Mouse (Mus musculus): ENCODE measurements around the gene 3110021N24Rik. TPM values are rescaled to one million over a fixed set of nuclear protein-coding genes. Genes with fewer than 3 reads are reported as not detected.
"Not testable (repeated sequence)": the region's sequence is repeated elsewhere in the genome, so short reads cannot be mapped to it uniquely, and the experiment has no call there.

3110021N24Rik gene
- total RNA-seq (2014; rRNA removed; ENCODE audit: low replicate concordance) (not detected in 2 replicates), polyA plus RNA-seq (2015; fragmentation: Nextera tagmentation; extraction: Ambion mirVana) (1.6 and 1.9 TPM in 2 replicates)

DNA sequence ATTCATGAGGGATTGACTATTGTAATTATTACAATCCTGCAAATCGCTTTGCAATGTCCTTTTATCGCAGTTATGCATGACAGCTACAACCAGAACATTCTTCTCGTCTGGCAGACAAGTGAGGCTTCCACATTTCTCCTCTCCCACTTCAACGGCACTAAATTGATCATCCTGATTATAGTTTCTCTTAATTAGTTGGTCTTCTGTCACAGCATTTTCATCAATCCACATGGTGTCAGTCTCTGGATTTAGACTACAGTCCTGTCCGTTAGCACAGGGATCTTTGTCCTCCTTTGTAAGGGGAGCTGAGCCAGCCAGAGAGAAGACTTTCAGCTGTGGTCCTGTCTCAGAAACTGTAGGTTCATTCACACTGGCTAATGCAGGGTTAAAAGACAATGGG is at the start of gene 3110021N24Rik:
3110021N24Rik (plus strand) TSS at position 301 of the 400 bp plus-strand sequence.
- no peak for ATAC-seq (ENCODE audit: insufficient read depth, low read depth)
- H3K36me3 ChIP-seq (replicated peaks; ENCODE audit: control insufficient read depth, insufficient read depth, low read length) = peaks cover 16% of the 10 kb centered on the region
- H3K9me3 ChIP-seq (replicated peaks; ENCODE audit: control insufficient read depth, low read length) = no peaks in the 10 kb centered on the region
- H3K9ac ChIP-seq (replicated peaks; ENCODE audit: low read depth, low read length) = no peak within 1 kb of the TSS
- H3K4me3 ChIP-seq (ENCODE audit: low read depth, low read length) = no peak within 1 kb of the TSS
- 80% methylated on average over 5 of the region's 5 CpGs for WGBS
- H3K4me1 ChIP-seq (ENCODE audit: control insufficient read depth, insufficient read depth) = 0 out of 2 replicates have a peak, but pooled peaks cover 4% of the 10 kb centered on the region
- DNase-seq (ENCODE audit: low spot score) = no peak
- no peak for TF ChIP-seq CTCF (IDR thresholded peaks at IDR 0.05; ENCODE audit: low read depth)
- TF ChIP-seq EP300 (IDR thresholded peaks at IDR 0.05; ENCODE audit: low read depth) = no peak
- no peak within 1 kb of the TSS for H3K27ac ChIP-seq (ENCODE audit: low read depth)
- no peak within 1 kb of the TSS for H3K4me2 ChIP-seq (ENCODE audit: low read depth, low read length)
- no peaks in the 10 kb centered on the region for H3K27me3 ChIP-seq (ENCODE audit: control insufficient read depth, insufficient read depth, low read length)

DNA sequence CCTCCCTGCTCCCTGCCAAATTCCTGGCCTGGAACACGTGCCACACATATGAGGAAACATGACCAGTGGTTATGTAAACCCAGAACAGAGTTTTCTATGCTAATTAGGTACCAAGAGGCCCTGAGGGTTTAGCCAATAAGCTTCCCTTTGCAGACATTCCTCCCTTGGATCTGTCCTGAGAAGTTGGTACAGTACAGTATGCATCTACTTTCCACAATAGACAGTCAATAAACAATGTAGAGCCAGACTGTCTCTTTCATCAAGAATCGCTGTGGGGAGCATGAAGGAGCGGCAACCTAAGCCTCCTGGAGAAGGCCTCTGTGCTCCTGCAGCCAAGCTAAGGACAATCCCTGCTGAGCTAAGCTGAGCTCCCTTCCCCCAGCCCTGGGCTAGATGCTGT is 33.3 kb upstream of the 3110021N24Rik start:
- Histone ChIP-seq H3K27me3 (ENCODE audit: control insufficient read depth, insufficient read depth, low read length) (no peaks in the 10 kb centered on the region), H3K36me3 (replicated peaks; ENCODE audit: control insufficient read depth, insufficient read depth, low read length) (peaks cover 46% of the 10 kb centered on the region), H3K4me3 (ENCODE audit: low read depth, low read length) (no peak overlapping the region), H3K9me3 (replicated peaks; ENCODE audit: control insufficient read depth, low read length) (no peaks in the 10 kb centered on the region), H3K9ac (replicated peaks; ENCODE audit: low read depth, low read length) (no peak overlapping the region), H3K4me2 (ENCODE audit: low read depth, low read length) (no peak overlapping the region), H3K27ac (ENCODE audit: low read depth) (no peak overlapping the region), H3K4me1 (ENCODE audit: control insufficient read depth, insufficient read depth) (no peaks in the 10 kb centered on the region)
- ATAC-seq (ENCODE audit: insufficient read depth, low read depth) = no peak
- TF ChIP-seq CTCF (IDR thresholded peaks at IDR 0.05; ENCODE audit: low read depth) (no peak), EP300 (IDR thresholded peaks at IDR 0.05; ENCODE audit: low read depth) (no peak)
- no peak for DNase-seq (ENCODE audit: low spot score)
- WGBS = 73% methylated on average over 3 of the region's 3 CpGs

GRCm38 (mm10) chr4:108687098-108687497 is 32.4 kb upstream of the 3110021N24Rik start:
- H3K4me1 ChIP-seq (ENCODE audit: control insufficient read depth, insufficient read depth); H3K4me2 ChIP-seq (ENCODE audit: low read depth, low read length); H3K4me3 ChIP-seq (ENCODE audit: low read depth, low read length); DNase-seq (ENCODE audit: low spot score); H3K27me3 ChIP-seq (ENCODE audit: control insufficient read depth, insufficient read depth, low read length); H3K27ac ChIP-seq (ENCODE audit: low read depth); H3K9me3 ChIP-seq (replicated peaks; ENCODE audit: control insufficient read depth, low read length); H3K9ac ChIP-seq (replicated peaks; ENCODE audit: low read depth, low read length); ATAC-seq (ENCODE audit: insufficient read depth, low read depth): not testable (repeated sequence)
- H3K36me3 ChIP-seq (replicated peaks; ENCODE audit: control insufficient read depth, insufficient read depth, low read length) = peaks cover 41% of the 10 kb centered on the region
- WGBS = 88% methylated on average over 6 of the region's 7 CpGs

DNA sequence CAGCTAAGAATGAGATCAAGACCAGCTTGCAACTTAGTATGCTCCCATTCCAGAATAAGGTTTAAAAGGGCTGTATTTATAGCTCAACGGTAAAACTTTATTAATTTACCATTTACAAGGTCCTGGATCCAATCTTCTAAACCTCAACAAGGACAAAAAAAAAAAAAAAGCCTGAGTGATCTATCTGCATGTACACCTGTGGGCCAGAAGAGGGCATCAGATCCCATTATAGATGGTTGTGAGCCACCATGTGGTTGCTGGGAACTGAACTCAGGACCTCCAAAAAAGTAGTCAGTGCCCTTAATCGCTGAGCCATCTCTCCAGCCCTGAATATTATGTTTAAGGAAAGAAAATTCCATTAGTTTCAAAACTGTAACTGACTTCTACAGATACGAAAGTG is 29.0 kb upstream of the 3110021N24Rik start:
- Histone ChIP-seq H3K9ac (replicated peaks; ENCODE audit: low read depth, low read length) (no peak overlapping the region), H3K36me3 (replicated peaks; ENCODE audit: control insufficient read depth, insufficient read depth, low read length) (peaks cover 30% of the 10 kb centered on the region), H3K4me1 (ENCODE audit: control insufficient read depth, insufficient read depth) (no peaks in the 10 kb centered on the region), H3K9me3 (replicated peaks; ENCODE audit: control insufficient read depth, low read length) (no peaks in the 10 kb centered on the region), H3K27me3 (ENCODE audit: control insufficient read depth, insufficient read depth, low read length) (no peaks in the 10 kb centered on the region), H3K4me3 (ENCODE audit: low read depth, low read length) (no peak overlapping the region), H3K4me2 (ENCODE audit: low read depth, low read length) (no peak overlapping the region), H3K27ac (ENCODE audit: low read depth) (no peak overlapping the region)
- ATAC-seq (ENCODE audit: insufficient read depth, low read depth) (no peak), DNase-seq (ENCODE audit: low spot score) (no peak)
- WGBS = 94% methylated on average over 3 of the region's 3 CpGs
- TF ChIP-seq EP300 (IDR thresholded peaks at IDR 0.05; ENCODE audit: low read depth) (no peak), CTCF (IDR thresholded peaks at IDR 0.05; ENCODE audit: low read depth) (no peak)

DNA sequence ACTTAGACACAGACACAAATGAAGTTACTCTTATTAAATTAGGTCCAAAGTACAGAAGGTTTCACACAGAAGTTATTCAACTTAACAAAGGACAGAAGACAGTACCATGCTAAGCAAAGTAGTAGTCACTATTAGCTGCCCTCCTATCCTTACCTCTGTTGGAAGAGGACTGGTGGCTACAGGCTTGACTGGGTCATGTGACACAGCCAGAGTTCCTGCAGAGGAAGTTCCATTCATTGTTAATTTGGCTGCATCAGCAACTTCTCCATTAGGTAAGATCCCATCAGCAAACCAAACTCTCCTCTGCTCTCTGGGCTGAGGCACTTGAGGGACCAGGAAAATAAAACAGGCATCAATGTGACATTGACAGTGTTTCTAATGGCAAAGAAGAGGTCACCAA is 28.0 kb upstream of the 3110021N24Rik start:
- Histone ChIP-seq H3K27ac (ENCODE audit: low read depth) (no peak overlapping the region), H3K4me3 (ENCODE audit: low read depth, low read length) (no peak overlapping the region), H3K9ac (replicated peaks; ENCODE audit: low read depth, low read length) (no peak overlapping the region), H3K4me2 (ENCODE audit: low read depth, low read length) (no peak overlapping the region), H3K36me3 (replicated peaks; ENCODE audit: control insufficient read depth, insufficient read depth, low read length) (peaks cover 24% of the 10 kb centered on the region), H3K4me1 (ENCODE audit: control insufficient read depth, insufficient read depth) (no peaks in the 10 kb centered on the region), H3K9me3 (replicated peaks; ENCODE audit: control insufficient read depth, low read length) (no peaks in the 10 kb centered on the region), H3K27me3 (ENCODE audit: control insufficient read depth, insufficient read depth, low read length) (no peaks in the 10 kb centered on the region)
- ATAC-seq (ENCODE audit: insufficient read depth, low read depth) (no peak), DNase-seq (ENCODE audit: low spot score) (no peak)
- TF ChIP-seq EP300 (IDR thresholded peaks at IDR 0.05; ENCODE audit: low read depth) = no peak
- TF ChIP-seq CTCF (IDR thresholded peaks at IDR 0.05; ENCODE audit: low read depth) = no peak

DNA sequence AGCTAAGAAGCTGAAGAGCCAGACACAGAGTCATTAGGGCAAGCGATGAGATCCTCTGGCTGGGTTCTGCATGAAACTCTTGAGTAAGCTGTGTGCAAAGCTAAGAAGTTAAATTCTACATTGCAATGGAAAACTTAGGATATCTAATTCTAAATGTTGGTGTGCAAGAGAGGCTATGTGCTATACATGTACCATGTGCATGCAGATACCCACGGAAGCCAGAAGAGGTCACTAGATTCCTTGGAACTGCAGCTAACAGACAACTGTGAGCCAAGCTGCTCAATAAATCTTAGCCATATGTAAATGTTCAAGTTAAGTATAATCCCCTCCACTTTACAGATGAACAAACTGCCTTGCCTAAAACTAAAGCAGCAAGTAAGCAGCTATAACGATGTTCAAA is 22.5 kb upstream of the 3110021N24Rik start:
- H3K4me2 ChIP-seq (ENCODE audit: low read depth, low read length) = no peak overlapping the region
- WGBS = 53% methylated on average over 3 of the region's 3 CpGs
- H3K9ac ChIP-seq (replicated peaks; ENCODE audit: low read depth, low read length) = no peak overlapping the region
- H3K4me1 ChIP-seq (ENCODE audit: control insufficient read depth, insufficient read depth) = no peaks in the 10 kb centered on the region
- no peak overlapping the region for H3K27ac ChIP-seq (ENCODE audit: low read depth)
- H3K27me3 ChIP-seq (ENCODE audit: control insufficient read depth, insufficient read depth, low read length) = no peaks in the 10 kb centered on the region
- DNase-seq (ENCODE audit: low spot score) (peak; percentile 60), ATAC-seq (ENCODE audit: insufficient read depth, low read depth) (0 out of 2 replicates have a peak, but pooled peaks have one; percentile 39)
- peak; percentile 77 for TF ChIP-seq CTCF (IDR thresholded peaks at IDR 0.05; ENCODE audit: low read depth)
- no peak for TF ChIP-seq EP300 (IDR thresholded peaks at IDR 0.05; ENCODE audit: low read depth)
- 0 out of 2 replicates have a peak, but pooled peaks cover 3% of the 10 kb centered on the region for H3K36me3 ChIP-seq (replicated peaks; ENCODE audit: control insufficient read depth, insufficient read depth, low read length)
- H3K9me3 ChIP-seq (replicated peaks; ENCODE audit: control insufficient read depth, low read length) = no peaks in the 10 kb centered on the region
- no peak overlapping the region for H3K4me3 ChIP-seq (ENCODE audit: low read depth, low read length)
